Mouse (Mus musculus) intestine, postnatal 0 days (tissue): Measurements from ENCODE around the gene Lrrc28. TPM values are rescaled to one million over a fixed set of nuclear protein-coding genes. Genes with fewer than 3 reads are reported as not detected.

Experiments
- ATAC-seq: fragments of 200-750 bp; cut with Nextera tagmentation; 2 replicates; pipeline ENCODE4 v1.8.0; 2017; ENCODE audit warnings: mild to moderate bottlenecking, moderate TSS enrichment, moderate library complexity
- H3K27ac ChIP-seq: fragments of 300-500 bp; sonication (generic); 2 replicates; pipeline ENCODE4 v1.5.1; 2014; ENCODE audit warnings: mild to moderate bottlenecking, low read depth, low read length, moderate library complexity
- H3K27me3 ChIP-seq: fragments of 300-500 bp; sonication (generic); replicated peaks from 2 replicates; pipeline ENCODE4 v1.6.1; 2014; ENCODE audit warnings: low read length, mixed read lengths; ENCODE audit not compliant: control insufficient read depth, insufficient read depth
- H3K36me3 ChIP-seq: fragments of 300-500 bp; sonication (generic); 2 replicates; pipeline ENCODE4 v1.6.1; 2014; ENCODE audit warnings: mild to moderate bottlenecking, moderate library complexity; ENCODE audit not compliant: control insufficient read depth, insufficient read depth
- H3K4me1 ChIP-seq: fragments of 300-500 bp; sonication (generic); replicated peaks from 2 replicates; pipeline ENCODE4 v1.6.1; 2014; ENCODE audit warnings: antibody characterized with exemption, low read length, mixed read lengths; ENCODE audit not compliant: control insufficient read depth, insufficient read depth
- H3K4me2 ChIP-seq: fragments of 300-500 bp; sonication (generic); replicated peaks from 2 replicates; pipeline ENCODE4 v1.6.1; 2014; ENCODE audit warnings: low read depth, mild to moderate bottlenecking, moderate library complexity
- H3K4me3 ChIP-seq: fragments of 300-500 bp; sonication (generic); 2 replicates; pipeline ENCODE4 v1.5.1; 2014; ENCODE audit warnings: low read depth, low read length
- H3K9ac ChIP-seq: fragments of 300-500 bp; sonication (generic); 2 replicates; pipeline ENCODE4 v1.6.1; 2014; ENCODE audit warnings: mild to moderate bottlenecking, low read depth, low read length
- H3K9me3 ChIP-seq: fragments of 300-500 bp; sonication (generic); 2 replicates; pipeline ENCODE4 v1.6.1; 2016; ENCODE audit warnings: mixed run types; ENCODE audit not compliant: control insufficient read depth
- CTCF ChIP-seq: sonication (generic); IDR thresholded peaks from 2 replicates; pipeline ENCODE4 v1.5.1; 2016; ENCODE audit warnings: low read depth, mild to moderate bottlenecking, control low read depth, antibody characterized with exemption, moderate library complexity
- WGBS: fragments of 180-500 bp; shearing (Covaris S2); extraction: QIAGEN DNeasy Blood & Tissue Kit; methylation state at CpG from one replicate; pipeline ENCODE4 v1.1.7; 2014; 5-methylcytosine and 5-hydroxymethylcytosine counted together
- polyA plus RNA-seq: library from polyadenylated mRNA; unstranded; fragments of >200 nt; fragmentation: Nextera tagmentation; extraction: Ambion mirVana; gene quantifications from 2 replicates; pipeline ENCODE4 v1.2.1, GENCODE M21; 2015

The Lrrc28 gene
- polyA plus RNA-seq, 1 experiment from 2014 or later, result 16.1 TPM

- Histone ChIP-seq H3K9me3 (no peaks in the 10 kb centered on the region), H3K4me2 (no peak overlapping the region), H3K36me3 (no peaks in the 10 kb centered on the region), H3K27ac (no peak overlapping the region), H3K4me3 (no peak overlapping the region), H3K4me1 (peaks cover 3% of the 10 kb centered on the region; the same call in 1 of the 2 replicates), H3K9ac (no peak overlapping the region), H3K27me3 (no peaks in the 10 kb centered on the region)
- WGBS, result 44% methylated on average over 8 of the region's 10 CpGs
- ATAC-seq, result peak; percentile 60
- no peak for TF ChIP-seq CTCF
Observed at GRCm38 (mm10) chr7:67477996-67478395, 167.1 kb downstream of the Lrrc28 start.

GRCm38 (mm10) chr7:67471295-67471694 is 173.8 kb downstream of the Lrrc28 start:
- no peaks in the 10 kb centered on the region for H3K9me3 ChIP-seq
- no peak overlapping the region for H3K9ac ChIP-seq
- no peak overlapping the region for H3K4me2 ChIP-seq
- no peaks in the 10 kb centered on the region for H3K4me1 ChIP-seq
- no peak for ATAC-seq
- no peak overlapping the region for H3K27ac ChIP-seq
- 57% methylated on average over 11 of the region's 11 CpGs for WGBS
- no peak overlapping the region for H3K4me3 ChIP-seq
- TF ChIP-seq CTCF, result no peak
- no peaks in the 10 kb centered on the region for H3K27me3 ChIP-seq
- H3K36me3 ChIP-seq, result no peaks in the 10 kb centered on the region

- no peak for ATAC-seq
- TF ChIP-seq CTCF, result no peak
- Histone ChIP-seq H3K36me3 (no peaks in the 10 kb centered on the region), H3K27ac (no peak overlapping the region), H3K9ac (no peak overlapping the region), H3K9me3 (no peaks in the 10 kb centered on the region), H3K4me3 (no peak overlapping the region), H3K27me3 (no peaks in the 10 kb centered on the region), H3K4me2 (no peak overlapping the region), H3K4me1 (no peaks in the 10 kb centered on the region)
- WGBS, result 88% methylated on average over 7 of the region's 7 CpGs
Observed at GRCm38 (mm10) chr7:67468802-67469408, 176.2 kb downstream of the Lrrc28 start.

- no peak overlapping the region for H3K4me3 ChIP-seq
- no peak for TF ChIP-seq CTCF
- no peak for ATAC-seq
- no peaks in the 10 kb centered on the region for H3K27me3 ChIP-seq
- H3K4me1 ChIP-seq, result no peaks in the 10 kb centered on the region
- WGBS, result 97% methylated on average over 3 of the region's 3 CpGs
- no peak overlapping the region for H3K4me2 ChIP-seq
- no peaks in the 10 kb centered on the region for H3K36me3 ChIP-seq
- no peaks in the 10 kb centered on the region for H3K9me3 ChIP-seq
- H3K9ac ChIP-seq, result no peak overlapping the region
- no peak overlapping the region for H3K27ac ChIP-seq
Observed at GRCm38 (mm10) chr7:67468180-67468579, 176.9 kb downstream of the Lrrc28 start.

- H3K4me3 ChIP-seq, result no peak overlapping the region
- no peaks in the 10 kb centered on the region for H3K36me3 ChIP-seq
- WGBS, result 90% methylated on average over 2 of the region's 2 CpGs
- H3K9me3 ChIP-seq, result no peaks in the 10 kb centered on the region
- no peak overlapping the region for H3K4me2 ChIP-seq
- ATAC-seq, result no peak
- no peaks in the 10 kb centered on the region; the same call in 1 of the 2 replicates for H3K4me1 ChIP-seq
- no peaks in the 10 kb centered on the region for H3K27me3 ChIP-seq
- TF ChIP-seq CTCF, result no peak
- H3K27ac ChIP-seq, result no peak overlapping the region
- no peak overlapping the region for H3K9ac ChIP-seq
Observed at GRCm38 (mm10) chr7:67466322-67466721, 178.7 kb downstream of the Lrrc28 start.

GRCm38 (mm10) chr7:67464633-67465032 is 180.4 kb downstream of the Lrrc28 start:
- 88% methylated on average over 8 of the region's 8 CpGs for WGBS
- no peak overlapping the region for H3K27ac ChIP-seq
- no peaks in the 10 kb centered on the region for H3K27me3 ChIP-seq

More at GRCm38 (mm10) chr7:67464633-67465032, 180.4 kb downstream of the Lrrc28 start:
- Histone ChIP-seq H3K9ac (no peak overlapping the region), H3K4me3 (no peak overlapping the region), H3K4me2 (no peak overlapping the region), H3K36me3 (no peaks in the 10 kb centered on the region), H3K9me3 (no peaks in the 10 kb centered on the region), H3K4me1 (no peaks in the 10 kb centered on the region; the same call in 1 of the 2 replicates)
- no peak for TF ChIP-seq CTCF
- no peak for ATAC-seq
